Mouse (Mus musculus) G1E (cell line): ENCODE data around the gene D10Jhu81e.

Experiments
- CTCF ChIP-seq: IDR thresholded peaks from 2 replicates; pipeline ENCODE4 v1.5.1; 2012; ENCODE audit warnings: low read depth, low read length, inconsistent platforms, mixed read lengths
- GATA1 ChIP-seq: IDR thresholded peaks from 2 replicates; pipeline ENCODE4 v1.6.1; 2012; ENCODE audit warnings: borderline replicate concordance, low read length, inconsistent platforms, mixed read lengths
- GATA2 ChIP-seq: IDR thresholded peaks from 2 replicates; pipeline ENCODE4 v1.6.1; 2012; ENCODE audit warnings: low read depth, low read length, inconsistent platforms, borderline replicate concordance
- POLR2AphosphoS5 ChIP-seq: IDR thresholded peaks from 2 replicates; pipeline ENCODE4 v1.6.1; 2012; ENCODE audit warnings: low read depth, low read length, inconsistent platforms; ENCODE audit not compliant: insufficient replicate concordance

DNA sequence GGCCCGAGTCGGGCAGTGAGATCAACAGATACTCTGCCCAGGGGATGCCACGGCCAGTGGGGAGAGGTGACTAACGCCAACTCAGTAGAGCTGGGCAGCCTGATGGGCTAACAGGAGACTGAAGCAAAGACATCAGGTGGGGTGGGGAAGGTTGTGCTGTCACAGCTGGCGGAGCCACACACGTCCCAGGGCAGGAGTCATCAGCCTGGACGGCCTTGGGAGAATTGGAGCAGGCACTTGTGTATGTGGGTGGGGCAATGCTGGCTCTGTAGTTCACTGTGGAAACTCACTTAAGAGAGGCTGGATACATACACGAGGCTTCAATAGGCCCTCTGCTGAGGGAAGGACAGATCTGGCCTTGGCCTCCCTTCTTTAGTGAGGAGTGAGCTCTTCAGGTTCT, 8.5 kb downstream of the D10Jhu81e start:
- TF ChIP-seq GATA1, result no peak
- TF ChIP-seq CTCF, result no peak
- TF ChIP-seq POLR2AphosphoS5, result no peak
- TF ChIP-seq GATA2, result no peak
